Mouse (Mus musculus): ENCODE measurements around the gene N4bp2l1.

GRCm38 (mm10) chr5:150561376-150561775 lies 35.6 kb downstream of the N4bp2l1 start:
- TF ChIP-seq CTCF (conservative IDR thresholded peaks at IDR 0.05; ENCODE audit: low read length) (no peak), NANOG (IDR thresholded peaks at IDR 0.05; ENCODE audit: borderline replicate concordance, low read length) (no peak), POU5F1 (IDR thresholded peaks at IDR 0.05; ENCODE audit: borderline replicate concordance, low read length) (no peak)
